Mouse (Mus musculus): ENCODE data around the gene Aco2.
A peak's percentile ranks its signal among the peaks of the same experiment; 100 is the strongest.

The Aco2 gene

GRCm38 (mm10) chr15:81872262-81873136 is at the start of gene Aco2:
TSS of gene Aco2 (plus strand) at chr15:81872309.
- peak; percentile 99 for DNase-seq (ENCODE audit: extremely low spot score, low spot score)

GRCm38 (mm10) chr15:81822631-81823030 is 49.5 kb upstream of the Aco2 start:
- no peak for DNase-seq (ENCODE audit: extremely low spot score, low spot score)

- no peak for DNase-seq (ENCODE audit: extremely low spot score, low spot score)
Observed at GRCm38 (mm10) chr15:81824832-81825231, 47.3 kb upstream of the Aco2 start.

- DNase-seq (ENCODE audit: extremely low spot score, low spot score), result no peak
Observed at GRCm38 (mm10) chr15:81828426-81829207, 43.5 kb upstream of the Aco2 start.

GRCm38 (mm10) chr15:81829208-81829580 is 42.9 kb upstream of the Aco2 start:
- no peak for DNase-seq (ENCODE audit: extremely low spot score, low spot score)

- DNase-seq (ENCODE audit: extremely low spot score, low spot score), result no peak
Observed at GRCm38 (mm10) chr15:81830530-81830929, 41.6 kb upstream of the Aco2 start.

- peak; percentile 90 for DNase-seq (ENCODE audit: extremely low spot score, low spot score)
Observed at GRCm38 (mm10) chr15:81831136-81831825, 40.8 kb upstream of the Aco2 start.

GRCm38 (mm10) chr15:81832219-81832618 is 39.9 kb upstream of the Aco2 start:
- no peak for DNase-seq (ENCODE audit: extremely low spot score, low spot score)

- no peak for DNase-seq (ENCODE audit: extremely low spot score, low spot score)
Observed at GRCm38 (mm10) chr15:81833481-81833880, 38.6 kb upstream of the Aco2 start.

GRCm38 (mm10) chr15:81834171-81834841 is 37.8 kb upstream of the Aco2 start:
- DNase-seq (ENCODE audit: extremely low spot score, low spot score), result no peak

- DNase-seq (ENCODE audit: extremely low spot score, low spot score), result no peak
Observed at GRCm38 (mm10) chr15:81835007-81835880, 36.9 kb upstream of the Aco2 start.

GRCm38 (mm10) chr15:81836124-81836821 is 35.8 kb upstream of the Aco2 start:
- DNase-seq (ENCODE audit: extremely low spot score, low spot score), result peak; percentile 58

- DNase-seq (ENCODE audit: extremely low spot score, low spot score), result no peak
Observed at GRCm38 (mm10) chr15:81836966-81837920, 34.9 kb upstream of the Aco2 start.

GRCm38 (mm10) chr15:81838554-81839235 is 33.4 kb upstream of the Aco2 start:
- no peak for DNase-seq (ENCODE audit: extremely low spot score, low spot score)

- no peak for DNase-seq (ENCODE audit: extremely low spot score, low spot score)
Observed at GRCm38 (mm10) chr15:81839634-81840033, 32.5 kb upstream of the Aco2 start.

GRCm38 (mm10) chr15:81840306-81840705 is 31.8 kb upstream of the Aco2 start:
- DNase-seq (ENCODE audit: extremely low spot score, low spot score), result no peak

GRCm38 (mm10) chr15:81842275-81842674 is 29.8 kb upstream of the Aco2 start:
- DNase-seq (ENCODE audit: extremely low spot score, low spot score), result no peak

GRCm38 (mm10) chr15:81845033-81845625 is 27.0 kb upstream of the Aco2 start:
- no peak for DNase-seq (ENCODE audit: extremely low spot score, low spot score)
